ENCODE assay signal across 22 mouse cellular contexts in the genomic region with DNA sequence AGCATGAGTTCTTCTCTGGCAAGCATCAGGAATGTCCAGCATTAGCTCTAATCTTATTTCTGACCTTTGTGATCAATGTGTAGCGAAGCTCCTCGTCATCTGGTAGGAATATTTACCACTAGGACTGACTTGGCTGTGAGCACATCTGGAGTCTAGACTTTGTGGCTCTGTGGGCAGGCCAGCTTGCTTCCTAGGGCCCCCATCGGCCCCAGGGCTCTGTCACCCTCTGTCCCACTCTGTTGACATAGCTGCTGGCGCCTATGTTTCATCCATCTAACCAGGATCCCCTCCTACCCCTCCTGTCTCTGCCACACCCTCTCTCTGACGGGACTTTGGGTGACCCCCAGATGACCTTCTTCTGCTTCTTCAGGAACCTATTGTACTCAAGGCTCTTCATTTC.
A peak's percentile ranks its signal among the peaks of the same experiment; 100 is the strongest.
DNase-seq lines count a peak whose midpoint lies in the region; ATAC-seq lines count a peak whose summit lies in the region.
"Had no signal": no experiment of that assay in that cellular context is flagged by ENCODE, and none has a peak within 500 bp of the region (broad histone marks: within the 10 kb centered on the region; RNA-seq: fewer than 3 reads in every experiment).

No protein-coding gene starts in this region.

- no peaks in the 10 kb centered on the region for H3K27me3 ChIP-seq in hindbrain, embryonic 10.5 days (ENCODE audit: insufficient read depth, poor library complexity, severe bottlenecking)
- no peaks in the 10 kb centered on the region for H3K27me3 ChIP-seq in hindbrain, embryonic 14.5 days (ENCODE audit: control insufficient read depth, insufficient read depth, low read length)
- H3K27me3 ChIP-seq in limb, embryonic 11.5 days (ENCODE audit: control insufficient read depth, insufficient read depth, low read length), result no peaks in the 10 kb centered on the region
- H3K27me3 ChIP-seq: hindbrain, embryonic 12.5 days; liver, embryonic 12.5 days had no signal

- no peak overlapping the region for H3K4me3 ChIP-seq in hindbrain, embryonic 10.5 days
- H3K4me3 ChIP-seq in hindbrain, embryonic 14.5 days (replicated peaks; ENCODE audit: low read length), result no peak overlapping the region
- no peak overlapping the region for H3K4me3 ChIP-seq in limb, embryonic 11.5 days (ENCODE audit: low read depth, low read length)
- H3K4me3 ChIP-seq: hindbrain, embryonic 12.5 days; left cerebral cortex, adult 2 months; liver, embryonic 12.5 days had no signal

- H3K36me3 ChIP-seq in hindbrain, embryonic 10.5 days, result no peaks in the 10 kb centered on the region
- no peaks in the 10 kb centered on the region for H3K36me3 ChIP-seq in hindbrain, embryonic 14.5 days (replicated peaks; ENCODE audit: control insufficient read depth, insufficient read depth)
- H3K36me3 ChIP-seq in limb, embryonic 11.5 days (ENCODE audit: control insufficient read depth, insufficient read depth, low read length), result no peaks in the 10 kb centered on the region
- H3K36me3 ChIP-seq: hindbrain, embryonic 12.5 days; liver, embryonic 12.5 days had no signal

- H3K9me3 ChIP-seq in hindbrain, embryonic 10.5 days, result no peaks in the 10 kb centered on the region
- H3K9me3 ChIP-seq in hindbrain, embryonic 14.5 days (ENCODE audit: control insufficient read depth, low read length), result no peaks in the 10 kb centered on the region
- no peaks in the 10 kb centered on the region for H3K9me3 ChIP-seq in limb, embryonic 11.5 days (ENCODE audit: control insufficient read depth, low read length)
- H3K9me3 ChIP-seq: hindbrain, embryonic 12.5 days; liver, embryonic 12.5 days had no signal

- 51% methylated on average over 5 of the region's 5 CpGs for WGBS in hindbrain, embryonic 10.5 days
- WGBS in hindbrain, embryonic 14.5 days, result 55% methylated on average over 5 of the region's 5 CpGs
- 16% methylated on average over 5 of the region's 5 CpGs for WGBS in limb, embryonic 11.5 days

- 0 out of 2 replicates have a peak overlapping the region, but pooled peaks have one; percentile 45 for H3K27ac ChIP-seq in hindbrain, embryonic 10.5 days
- no peak overlapping the region for H3K27ac ChIP-seq in hindbrain, embryonic 14.5 days
- H3K27ac ChIP-seq in limb, embryonic 11.5 days (replicated peaks; ENCODE audit: low read depth, low read length), result no peak overlapping the region
- H3K27ac ChIP-seq: hindbrain, embryonic 12.5 days; left cerebral cortex, adult 2 months; liver, embryonic 12.5 days; stomach, postnatal 0 days had no signal

- ATAC-seq in hindbrain, embryonic 14.5 days (ENCODE audit: low FRiP score), result no peak
- no peak for ATAC-seq in limb, embryonic 11.5 days (ENCODE audit: insufficient number of reproducible peaks, low FRiP score, low TSS enrichment, low read depth)
- ATAC-seq: forebrain, embryonic 14.5 days; inflammation-experienced regulatory T-cells, adult 6 months; liver, embryonic 12.5 days had no signal

- H3K4me1 ChIP-seq in hindbrain, embryonic 10.5 days (replicated peaks), result 0 out of 2 replicates have a peak, but pooled peaks cover 7% of the 10 kb centered on the region
- H3K4me1 ChIP-seq in hindbrain, embryonic 14.5 days (replicated peaks; ENCODE audit: control insufficient read depth, insufficient read depth, low read length), result no peaks in the 10 kb centered on the region
- H3K4me1 ChIP-seq in limb, embryonic 11.5 days (ENCODE audit: control insufficient read depth, insufficient read depth, low read length), result peaks cover 3% of the 10 kb centered on the region; the same call in 1 of the 2 replicates
- H3K4me1 ChIP-seq: hindbrain, embryonic 12.5 days; liver, embryonic 12.5 days had no signal

- no peak overlapping the region for H3K4me2 ChIP-seq in hindbrain, embryonic 14.5 days (replicated peaks)
- H3K4me2 ChIP-seq in limb, embryonic 11.5 days (ENCODE audit: low read depth, severe bottlenecking), result no peak overlapping the region
- H3K4me2 ChIP-seq: hindbrain, embryonic 12.5 days; liver, embryonic 12.5 days had no signal

- no peak for DNase-seq in hindbrain, embryonic 10.5 days (ENCODE audit: low spot score)
- no peak for DNase-seq in hindbrain, embryonic 14.5 days (ENCODE audit: low spot score)
- peak; percentile 54 for DNase-seq in embryo, embryonic 10 days (ENCODE audit: low spot score)
- DNase-seq in embryo, embryonic 11.5 days (ENCODE audit: low read depth, low spot score), result peak; percentile 2
- peak; percentile 26 for DNase-seq in limb, embryonic 11.5 days (ENCODE audit: low spot score)
- no peak for DNase-seq in layer of hippocampus, adult 18-20 months (ENCODE audit: low spot score in 2 of 2)
- no peak for DNase-seq in urinary bladder, adult 18-20 months (ENCODE audit: low spot score in 2 of 2)
- DNase-seq: adrenal gland, adult 8-10 months; cerebellum, adult 8-10 months; gastrocnemius, postnatal 36 days; kidney, adult 2 months; kidney, postnatal 25 days; layer of hippocampus, adult 9-11 months; left cerebral cortex, postnatal 4 days; lung, postnatal 14 days; midbrain, embryonic 14.5 days had no signal

- H3K9ac ChIP-seq in hindbrain, embryonic 14.5 days, result no peak overlapping the region
- no peak overlapping the region for H3K9ac ChIP-seq in limb, embryonic 11.5 days (ENCODE audit: low read length)
- H3K9ac ChIP-seq: hindbrain, embryonic 12.5 days; liver, embryonic 12.5 days had no signal

Comparison
In these comparisons a context has a peak if more than half of its experiments do, and no peak if none do; other contexts are left out.
1. DNase-seq: peak in embryo, embryonic 10 days (single experiment), embryo, embryonic 11.5 days (single experiment) and limb, embryonic 11.5 days (single experiment); none in hindbrain, embryonic 10.5 days (single experiment), hindbrain, embryonic 14.5 days (single experiment), layer of hippocampus, adult 18-20 months (0 of 2) and urinary bladder, adult 18-20 months (0 of 2).